Mouse (Mus musculus): ENCODE results near the gene Rnps1.
A peak's percentile ranks its signal among the peaks of the same experiment; 100 is the strongest.
"Not testable (repeated sequence)": the region's sequence is repeated elsewhere in the genome, so short reads cannot be mapped to it uniquely, and the experiment has no call there.

Rnps1 gene

DNA sequence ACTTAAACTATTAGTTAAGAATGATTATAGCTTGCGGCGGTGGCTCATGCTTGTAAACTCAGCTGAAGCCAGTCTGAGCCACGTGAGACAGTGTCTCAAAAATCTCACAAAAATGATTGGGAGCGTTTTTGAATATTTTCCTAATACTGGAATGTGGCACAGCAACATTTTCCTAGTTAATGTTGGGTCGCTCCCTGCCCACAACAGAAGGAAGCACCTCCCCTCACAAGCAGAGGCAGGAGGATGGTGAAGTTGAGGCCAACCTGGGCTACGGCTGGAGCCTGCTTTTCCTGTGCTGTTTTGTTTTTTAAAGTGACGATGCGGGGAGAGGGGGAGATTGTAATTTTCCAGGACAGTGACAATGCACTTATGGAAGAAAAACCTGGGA, 12.8 kb downstream of the Rnps1 start:
- no peak for DNase-seq (ENCODE audit: low spot score)

DNA sequence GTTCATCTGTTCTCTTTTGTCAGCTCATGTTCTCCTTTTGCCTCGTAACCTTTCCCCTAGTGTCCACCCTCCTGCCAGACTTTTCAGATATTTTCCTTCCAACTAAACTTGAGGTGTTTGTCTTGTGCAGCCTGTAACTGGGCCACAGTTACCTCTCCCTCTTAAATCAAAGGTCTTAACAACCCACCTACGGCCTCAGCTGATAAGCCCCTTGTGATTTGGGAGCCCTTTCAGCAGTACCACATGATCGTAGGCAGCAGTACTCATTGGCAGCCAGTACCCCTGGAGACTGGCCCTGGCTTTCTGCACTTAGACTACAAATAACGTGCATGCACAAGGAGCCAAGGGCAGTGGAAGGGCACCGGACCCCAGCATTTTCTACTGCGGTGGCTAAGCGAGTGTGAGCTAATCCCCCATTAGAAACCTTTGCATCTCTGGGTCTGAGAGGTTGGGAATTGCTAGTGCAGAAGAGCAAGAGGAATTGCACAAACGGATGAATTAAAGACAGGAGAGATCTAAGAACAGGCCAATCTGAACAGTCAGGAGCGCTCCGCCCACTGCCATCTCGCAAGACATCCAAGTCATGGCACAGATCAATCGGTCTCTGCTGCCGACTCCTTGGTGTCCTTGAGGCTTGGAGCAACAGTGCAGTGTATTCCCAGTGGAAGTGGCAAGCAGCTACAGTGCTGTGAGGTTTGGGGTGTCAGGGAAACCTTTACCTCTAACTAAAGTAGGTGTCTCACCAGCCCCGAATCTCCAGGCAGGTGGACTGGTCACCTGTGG, 15.0 kb downstream of the Rnps1 start:
- DNase-seq (ENCODE audit: low spot score) = no peak

DNA sequence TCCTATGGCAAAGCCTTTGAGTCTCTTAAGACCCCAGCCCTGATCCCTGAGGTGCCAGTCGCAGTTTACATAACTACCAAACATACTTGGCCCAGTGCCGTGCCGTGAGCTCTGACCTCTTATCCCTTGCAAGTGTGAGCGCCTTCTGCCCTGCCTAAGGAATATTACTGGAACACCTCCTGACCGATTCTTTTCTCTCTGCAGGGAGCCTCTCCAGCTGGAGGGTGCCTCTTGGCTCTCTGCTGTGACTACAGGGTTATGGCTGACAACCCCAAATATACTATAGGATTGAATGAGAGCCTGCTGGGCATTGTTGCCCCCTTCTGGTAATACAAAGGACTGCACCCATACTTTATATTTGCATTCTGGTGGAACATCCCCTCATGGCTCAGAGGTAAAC, 22.7 kb downstream of the Rnps1 start:
- no peak for DNase-seq (ENCODE audit: low spot score)

DNA sequence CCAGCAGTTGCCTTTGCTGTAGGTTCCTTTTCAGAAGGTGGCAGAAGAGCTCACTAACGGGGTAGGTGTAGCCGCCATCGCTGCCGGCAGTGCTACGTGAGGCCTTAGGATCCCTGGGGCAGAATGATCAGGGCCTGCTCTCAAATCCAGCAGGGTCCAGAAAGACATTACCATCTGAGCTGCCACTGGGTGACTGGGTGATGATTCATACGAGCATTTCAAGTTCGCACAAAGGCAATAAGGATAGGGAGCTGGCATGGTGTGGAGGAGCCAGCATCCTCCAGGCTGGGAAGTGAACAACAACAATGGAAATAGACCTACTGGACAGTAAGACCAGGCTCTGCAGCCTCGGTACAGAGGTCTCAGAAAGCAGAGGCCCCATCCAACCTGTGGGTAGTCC, 26.0 kb downstream of the Rnps1 start:
- no peak for DNase-seq (ENCODE audit: low spot score)

DNA sequence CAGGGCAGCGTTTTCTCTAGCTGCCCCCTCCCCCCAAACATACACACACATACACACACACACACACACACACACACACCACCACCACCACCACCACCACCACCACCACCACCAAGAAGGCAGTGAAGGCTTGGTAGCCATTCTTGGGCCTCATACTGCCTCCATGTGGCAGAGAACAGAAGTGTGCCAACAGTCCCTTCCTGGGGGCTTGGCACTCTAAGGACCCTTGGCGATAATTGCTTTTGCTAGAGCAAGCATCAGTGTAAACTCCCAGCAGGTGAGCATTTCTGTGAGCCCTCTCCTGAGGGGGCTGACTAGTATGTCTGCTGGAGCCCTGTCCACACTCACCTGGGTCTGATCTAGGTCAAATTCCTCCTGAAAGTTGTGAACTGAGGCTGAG, 26.8 kb downstream of the Rnps1 start:
- no peak for DNase-seq (ENCODE audit: low spot score)

DNA sequence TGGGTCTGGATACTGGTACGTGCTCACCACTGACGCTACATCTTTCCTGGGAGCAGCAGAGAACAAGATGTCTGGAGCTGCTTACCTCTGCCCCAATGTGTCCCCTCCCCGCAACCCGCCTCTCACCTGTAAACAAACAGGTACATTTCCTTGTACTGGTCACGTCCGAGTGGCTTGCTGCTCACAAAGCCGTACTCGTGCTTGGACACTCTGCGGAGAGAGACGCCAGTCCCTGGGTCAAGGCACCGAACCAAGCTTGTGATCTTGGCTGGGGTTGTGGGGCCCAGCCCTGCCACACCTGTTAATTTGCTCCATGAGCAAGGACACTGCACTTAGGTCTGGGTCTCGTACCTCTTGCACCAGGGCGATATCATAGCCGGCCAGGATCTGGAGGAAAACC, 27.7 kb downstream of the Rnps1 start:
- DNase-seq (ENCODE audit: low spot score) = no peak

DNA sequence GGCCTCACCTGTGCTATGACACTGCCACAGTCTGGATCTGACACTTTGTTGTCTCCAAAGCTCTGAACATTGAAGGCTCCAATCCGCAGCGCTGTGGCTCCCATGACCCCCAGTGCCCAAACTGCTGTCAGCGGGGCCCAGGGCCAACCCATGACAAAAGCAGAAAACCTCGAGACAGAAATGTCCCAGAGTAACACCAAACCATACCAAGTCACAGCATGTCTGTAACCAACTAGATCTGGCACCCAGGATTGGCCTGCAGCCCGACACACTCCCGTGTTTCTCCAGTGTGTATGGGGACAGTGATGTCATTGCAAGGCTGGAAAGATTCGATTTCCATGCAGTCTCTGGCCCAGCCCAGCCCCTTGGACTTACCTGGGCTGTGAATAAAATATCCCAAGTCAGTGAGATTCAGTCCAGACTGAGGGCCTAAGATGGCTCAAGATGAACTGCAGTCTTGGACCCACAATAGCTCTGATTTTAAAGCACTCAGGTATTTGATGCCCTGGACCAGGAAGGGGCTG, 28.3 kb downstream of the Rnps1 start, which contains the start of gene Dnase1l2:
Dnase1l2 (minus strand) TSS at position 474 of the 524 bp plus-strand sequence.
- DNase-seq (ENCODE audit: low spot score) = no peak

DNA sequence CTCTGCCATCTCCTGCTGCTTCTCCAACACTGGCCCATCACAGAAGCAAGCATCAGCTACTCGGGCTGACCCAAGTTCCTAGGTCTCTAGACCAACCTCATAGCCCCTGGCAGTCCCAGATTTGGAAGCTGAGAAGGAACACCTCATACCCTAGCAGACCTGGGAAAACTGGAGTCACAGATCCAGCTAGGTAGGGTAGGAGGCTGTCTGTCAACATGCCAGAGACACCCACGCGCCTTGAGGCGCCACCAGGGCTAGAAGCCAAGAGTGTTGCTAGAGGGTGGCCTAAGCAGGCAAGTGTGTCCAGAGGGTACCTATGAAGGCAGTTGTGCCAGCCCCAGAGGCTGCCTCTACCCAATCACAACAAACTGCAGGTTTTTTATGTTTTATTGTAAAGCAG, 29.0 kb downstream of the Rnps1 start:
- DNase-seq (ENCODE audit: low spot score) = no peak

DNA sequence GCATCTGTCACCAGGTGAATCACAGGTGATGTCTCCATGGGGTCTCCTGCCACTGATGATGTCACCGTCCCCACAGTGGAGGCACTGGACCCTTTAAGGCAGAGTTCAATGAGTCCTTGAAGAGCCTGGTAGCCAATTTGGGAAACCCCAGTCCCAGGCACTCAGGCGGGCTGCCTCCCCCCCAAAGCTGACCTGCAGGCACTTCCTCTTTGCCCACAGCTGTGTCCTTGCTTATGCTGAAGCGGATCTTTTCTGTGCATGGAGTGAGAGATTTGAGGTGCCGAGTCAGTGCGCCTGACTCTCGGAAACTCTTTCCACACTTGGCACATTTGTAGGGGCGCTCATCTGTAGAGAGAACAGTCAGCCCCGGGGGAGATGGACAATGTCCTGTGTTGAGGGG, 32.2 kb downstream of the Rnps1 start:
- no peak for DNase-seq (ENCODE audit: low spot score)

DNA sequence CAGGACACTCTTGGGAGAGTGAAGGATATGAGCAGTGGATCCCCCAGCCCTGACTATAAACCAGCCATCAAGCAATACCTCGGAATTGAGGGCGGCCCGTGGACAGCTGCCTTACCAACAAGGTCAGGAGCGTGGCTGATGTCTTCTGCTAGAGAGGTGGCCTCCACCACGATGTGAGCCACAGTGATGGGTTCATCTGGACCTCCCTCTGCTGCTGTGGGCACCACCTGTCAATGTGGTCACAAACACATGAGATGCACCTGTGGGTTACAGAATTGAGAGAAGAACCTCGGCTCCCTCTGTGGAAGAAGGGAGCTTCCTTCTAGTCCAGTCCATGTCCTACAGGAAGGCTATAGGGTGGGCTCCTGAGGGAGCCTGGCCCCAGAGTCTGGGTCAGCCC, 35.1 kb downstream of the Rnps1 start:
- no peak for DNase-seq (ENCODE audit: low spot score)

DNA sequence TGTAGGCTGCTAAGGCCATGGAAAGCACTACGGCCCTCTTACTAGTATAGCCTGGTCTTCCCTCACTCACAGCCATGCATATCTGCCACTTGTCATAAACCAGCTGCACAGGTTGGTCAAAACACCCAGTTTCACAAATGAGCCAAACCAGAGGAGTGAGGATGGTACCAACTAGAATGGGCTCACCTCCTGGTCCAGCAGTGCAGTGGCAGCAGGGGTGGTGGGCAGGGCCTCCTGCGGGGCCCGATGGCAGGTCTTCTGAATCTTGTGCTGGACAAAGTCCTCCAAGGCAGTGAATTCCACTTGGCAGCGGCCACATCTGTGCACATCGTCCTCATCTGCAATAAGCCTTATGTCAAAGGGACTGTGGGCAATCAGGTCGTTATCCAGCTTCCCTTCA, 36.9 kb downstream of the Rnps1 start:
- no peak for DNase-seq (ENCODE audit: low spot score)

DNA sequence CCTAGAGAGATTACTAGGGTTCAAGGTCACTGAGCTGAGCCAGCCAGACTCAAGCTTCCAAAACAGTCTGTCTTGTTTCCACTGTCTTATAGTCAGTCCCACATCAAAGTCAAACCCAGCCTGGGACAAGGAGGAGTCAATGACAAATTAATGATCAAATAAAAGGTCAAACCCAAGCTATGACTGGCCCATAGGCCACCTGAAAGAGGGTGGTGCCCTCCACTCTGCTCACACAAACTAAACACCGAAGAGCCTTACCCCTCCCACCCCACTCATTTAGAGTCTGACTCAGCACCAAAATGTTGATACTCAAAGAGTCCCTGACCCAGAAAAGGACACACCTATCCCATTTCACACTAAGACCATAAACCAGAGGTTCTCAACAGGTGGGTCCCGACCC, 39.0 kb downstream of the Rnps1 start:
- DNase-seq (ENCODE audit: low spot score) = no peak

DNA sequence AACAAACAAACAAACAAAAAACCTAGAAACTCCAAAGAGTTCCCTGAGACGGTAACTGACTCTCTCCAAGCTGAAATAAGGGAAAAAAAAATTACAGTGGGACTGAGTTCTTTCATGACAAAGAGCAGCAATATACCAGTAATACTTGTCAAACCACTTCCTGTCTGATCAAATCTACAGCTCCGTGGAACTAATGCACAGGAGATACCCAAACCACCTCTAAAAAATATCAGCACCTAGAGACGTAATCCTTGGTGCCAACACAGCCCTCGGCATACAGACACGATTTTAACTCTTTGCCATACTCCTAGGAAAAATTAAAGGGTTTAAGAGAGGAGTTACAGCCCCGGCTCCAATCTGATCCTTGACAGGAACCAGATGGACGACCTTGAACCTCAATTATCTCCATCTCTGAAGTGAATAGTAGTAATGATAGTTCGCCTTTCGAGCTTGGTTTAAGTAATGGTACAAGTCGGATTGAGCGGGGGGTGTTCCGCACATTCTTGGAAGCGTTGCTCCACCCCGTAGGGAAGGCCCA, 39.9 kb downstream of the Rnps1 start:
- no peak for DNase-seq (ENCODE audit: low spot score)

DNA sequence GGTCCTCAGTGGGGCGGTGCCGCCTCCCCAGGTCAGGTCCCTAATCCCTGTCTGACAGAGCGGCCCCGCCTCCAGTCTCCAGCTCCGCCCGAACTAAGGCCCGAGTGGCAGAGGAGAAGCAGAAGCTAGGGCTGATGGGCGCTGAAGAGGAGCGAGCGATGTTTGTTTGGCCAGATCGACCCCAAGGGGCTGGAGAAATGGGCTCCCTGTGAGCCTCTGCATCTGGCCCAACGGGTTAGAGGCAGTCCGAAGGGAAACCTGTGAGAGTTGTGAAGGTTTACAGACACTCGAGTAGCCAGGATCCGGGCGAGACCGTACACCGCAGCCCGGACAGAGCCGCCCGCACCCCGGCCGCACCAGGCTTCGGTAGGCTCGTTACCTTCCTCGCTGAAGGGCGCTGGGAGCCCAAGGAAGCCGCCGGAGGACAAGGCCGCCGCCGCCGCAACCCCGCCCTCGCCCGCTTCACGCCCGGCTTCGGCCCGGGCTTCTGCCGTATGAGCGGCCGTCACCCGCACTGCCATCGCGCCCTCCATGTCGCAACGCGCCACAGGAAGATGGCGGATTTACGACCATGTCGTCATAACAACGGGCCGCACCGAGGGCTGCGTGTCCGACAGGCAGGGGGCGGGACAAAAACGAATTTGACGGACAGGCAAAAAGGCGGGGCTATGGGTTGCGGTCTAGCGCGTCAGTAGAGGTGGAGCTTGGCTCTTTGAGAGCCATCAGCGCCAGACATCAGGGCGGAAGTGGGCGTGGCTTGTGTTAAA, 40.6 kb downstream of the Rnps1 start:
- peak; percentile 99 for DNase-seq (ENCODE audit: low spot score)

DNA sequence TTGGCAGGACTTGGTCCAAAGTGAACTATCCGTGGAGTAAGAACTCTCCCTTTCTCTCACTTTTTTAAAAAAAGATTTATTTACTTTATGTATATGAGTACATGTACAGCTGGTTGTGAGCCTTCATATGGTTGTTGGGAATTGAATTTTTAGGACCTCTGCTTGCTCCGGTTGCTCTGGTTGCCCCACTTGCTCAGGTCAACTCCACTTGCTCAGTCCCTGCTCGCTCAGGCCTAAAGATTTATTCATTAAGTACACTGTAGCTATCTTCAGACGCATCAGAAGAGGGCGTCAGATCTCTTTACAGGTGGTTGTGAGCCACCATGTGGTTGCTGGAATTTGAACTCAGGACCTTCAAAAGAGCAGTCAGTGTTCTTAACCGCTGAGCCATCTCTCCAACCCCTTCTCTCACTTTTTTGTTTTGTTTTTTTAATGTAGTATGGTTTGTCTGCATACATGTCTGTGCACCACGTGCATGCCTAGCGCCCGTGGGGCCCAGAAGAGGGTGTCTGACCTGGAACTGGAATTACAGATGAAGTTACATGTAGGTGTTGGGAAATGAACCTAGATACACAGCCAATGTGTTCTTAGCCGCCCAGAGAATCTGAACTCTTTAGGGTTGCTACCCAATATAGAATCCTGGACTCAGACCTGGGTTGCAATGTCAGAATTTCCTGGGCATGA, 41.3 kb downstream of the Rnps1 start:
- DNase-seq (ENCODE audit: low spot score) = not testable (repeated sequence)

DNA sequence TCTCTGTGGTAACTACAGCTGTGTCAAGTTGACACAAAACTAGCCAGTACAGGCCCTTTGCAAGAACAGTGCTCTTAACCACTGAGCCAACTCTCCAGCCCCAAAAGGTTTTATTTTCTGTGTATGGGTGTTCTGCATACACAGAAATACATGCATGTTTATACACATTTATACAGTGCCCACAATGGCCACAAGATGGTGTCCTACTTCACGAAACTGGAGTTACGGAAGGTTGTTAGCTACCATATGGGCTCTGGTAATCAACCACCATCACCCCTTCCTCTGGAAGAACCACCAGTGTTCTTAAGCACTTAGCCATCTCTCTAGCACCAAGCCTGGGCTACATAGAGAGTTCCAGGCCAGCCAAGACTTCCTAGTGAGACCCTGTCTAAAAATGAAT, 47.2 kb downstream of the Rnps1 start:
- no peak for DNase-seq (ENCODE audit: low spot score)

DNA sequence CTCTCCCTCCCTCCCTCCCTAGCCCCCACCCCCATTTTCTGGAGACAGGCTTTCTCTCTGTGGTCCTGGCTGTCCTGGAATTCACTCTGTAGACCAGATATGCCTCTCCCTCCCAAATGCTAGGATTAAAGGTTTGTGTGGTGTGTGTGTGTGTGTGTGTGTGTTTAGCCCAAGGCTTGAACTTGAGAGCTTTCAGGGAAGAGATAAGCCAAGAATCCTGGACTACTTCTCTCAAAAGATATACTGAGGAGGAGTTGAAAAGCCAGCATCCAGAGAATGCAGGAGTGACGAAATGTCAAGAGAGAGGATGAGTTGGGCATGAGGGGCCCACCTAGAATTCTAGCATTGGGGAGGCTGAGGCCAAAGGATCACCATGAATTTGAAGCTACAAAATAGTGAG, 48.6 kb downstream of the Rnps1 start:
- no peak for DNase-seq (ENCODE audit: low spot score)

DNA sequence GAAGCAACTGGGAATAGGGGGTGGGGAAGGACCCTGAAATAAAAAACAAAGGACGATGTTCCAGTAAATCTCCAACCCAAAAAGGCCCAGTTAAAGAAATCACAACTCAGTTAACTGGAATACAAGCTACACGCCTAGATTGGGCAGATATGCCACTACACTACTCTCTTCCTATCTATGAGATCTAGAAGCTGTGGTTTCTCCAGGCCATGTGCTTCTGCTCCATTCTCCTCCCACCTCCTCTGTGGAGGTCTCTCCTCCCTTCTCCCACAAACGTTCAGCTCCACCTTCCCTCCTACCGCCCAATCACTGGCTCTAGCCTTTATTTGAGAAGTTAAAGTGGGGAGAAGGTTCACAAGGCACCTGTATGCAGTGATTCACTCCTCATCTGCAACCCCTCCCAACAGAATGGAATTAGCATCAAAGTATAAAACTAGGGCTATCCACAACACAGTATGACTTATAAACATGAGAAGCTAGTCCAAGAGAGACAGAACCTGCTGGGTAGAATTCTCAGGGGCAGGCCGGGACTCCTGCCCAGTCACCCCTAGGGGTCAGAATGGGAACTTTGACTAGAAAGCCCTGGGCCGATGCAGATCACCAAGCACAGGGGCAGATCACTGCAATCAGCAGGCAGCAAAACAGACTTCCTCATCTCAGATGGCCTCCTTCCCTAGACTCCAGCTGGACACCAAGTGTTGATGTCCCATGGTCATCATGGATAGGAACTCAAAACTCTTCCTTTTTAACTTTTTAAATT, 49.2 kb downstream of the Rnps1 start:
- no peak for DNase-seq (ENCODE audit: low spot score)

DNA sequence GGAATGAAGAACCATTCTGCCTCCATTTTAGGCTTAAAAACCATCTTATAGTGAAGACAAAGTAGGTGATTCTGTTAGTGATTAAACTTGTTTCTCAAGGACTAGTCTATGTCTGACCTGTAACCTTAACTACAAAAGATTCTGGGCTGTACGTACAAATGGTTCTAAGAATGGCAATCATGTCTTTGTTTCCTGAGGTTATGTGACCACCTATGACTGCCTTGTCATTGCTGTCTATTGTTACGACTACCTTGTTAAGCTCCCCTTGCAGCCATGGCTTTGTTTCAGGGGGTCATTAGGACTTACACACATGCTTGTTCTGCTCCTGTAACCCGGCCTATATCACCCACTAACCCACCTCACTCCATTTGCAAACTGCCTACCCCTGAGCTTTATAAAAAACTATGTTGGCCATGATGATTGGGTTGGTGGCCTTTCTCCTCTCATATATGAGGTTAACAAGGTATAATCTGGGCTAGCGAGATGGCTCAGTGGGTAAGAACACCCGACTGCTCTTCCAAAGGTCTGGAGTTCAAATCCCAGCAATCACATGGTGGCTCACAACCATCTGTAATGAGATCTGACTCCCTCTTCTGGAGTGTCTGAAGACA, 54.4 kb downstream of the Rnps1 start:
- DNase-seq (ENCODE audit: low spot score) = no peak

DNA sequence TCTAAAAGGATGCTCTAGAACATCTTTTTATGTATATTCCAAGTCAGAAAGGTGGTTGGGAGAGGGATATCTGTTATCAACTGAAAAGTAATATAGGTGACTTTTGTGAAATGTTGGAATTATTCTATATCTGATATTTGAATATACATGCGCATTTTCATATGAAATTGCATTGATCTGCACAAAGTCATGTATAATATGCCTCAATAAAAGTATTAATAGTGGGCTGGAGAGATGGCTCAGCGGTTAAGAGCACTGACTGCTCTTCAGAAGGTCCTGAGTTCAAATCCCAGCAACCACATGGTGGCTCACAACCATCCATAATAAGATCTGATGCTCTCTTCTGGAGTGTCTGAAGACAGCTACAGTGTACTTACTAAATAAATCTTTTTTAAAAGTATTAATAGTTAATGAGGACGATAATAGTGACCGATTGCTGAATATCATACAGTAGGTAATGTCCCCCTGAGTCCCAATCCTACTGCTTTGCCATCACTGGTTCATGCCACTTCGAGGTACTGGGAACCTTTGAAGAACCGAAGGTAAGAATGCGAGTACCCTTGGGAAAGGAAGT, 55.1 kb downstream of the Rnps1 start:
- DNase-seq (ENCODE audit: low spot score) = no peak
